9 mouse cellular contexts compared by ENCODE assay signal in the genomic region with DNA sequence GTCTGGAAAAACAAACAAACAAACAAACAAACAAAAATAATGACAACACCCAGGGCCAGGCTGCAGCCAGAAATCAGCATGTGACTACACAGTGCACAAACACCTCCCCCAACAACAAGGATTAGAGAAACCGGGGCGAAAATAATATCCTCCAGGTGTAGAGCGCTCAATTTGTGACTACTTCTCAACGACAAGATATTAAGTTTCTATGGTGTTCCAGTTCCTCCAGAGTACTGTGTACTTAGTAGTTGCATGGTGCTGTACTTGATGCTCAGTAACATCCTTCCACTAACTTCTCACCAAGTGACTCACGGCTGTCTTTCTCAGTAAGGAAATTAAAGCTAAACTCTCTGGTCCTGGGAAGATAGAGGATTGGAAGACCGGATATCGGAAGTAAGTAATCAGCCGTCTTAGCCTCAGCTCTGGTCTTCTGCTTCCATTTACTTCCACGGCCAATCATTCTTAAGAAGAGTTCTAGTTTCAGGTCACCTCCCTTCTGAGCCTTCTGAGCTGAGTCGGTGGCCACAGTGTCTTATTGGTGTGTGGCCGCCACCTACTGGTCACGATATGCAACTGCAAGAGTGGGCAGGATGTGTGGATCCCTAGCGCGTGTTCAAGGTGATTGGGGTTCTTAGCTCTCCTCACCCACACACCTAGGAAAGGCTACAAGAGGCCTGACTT. TPM values are rescaled to one million over a fixed set of nuclear protein-coding genes. Genes with fewer than 3 reads are reported as not detected.
A peak's percentile ranks its signal among the peaks of the same experiment; 100 is the strongest.
DNase-seq lines count a peak whose midpoint lies in the region; ATAC-seq and TF ChIP-seq lines count a peak whose summit lies in the region.
"Had no signal": no experiment of that assay in that cellular context is flagged by ENCODE, and none has a peak within 500 bp of the region (broad histone marks: within the 10 kb centered on the region; RNA-seq: fewer than 3 reads in every experiment).

No protein-coding gene starts in this region.

- H3K4me3 ChIP-seq in CH12.LX (replicated peaks in 1 of 3; ENCODE audit: low read depth in 2 of 3, low read length in 2 of 3, poor library complexity in 1 of 3), result no peak overlapping the region
- no peak overlapping the region for H3K4me3 ChIP-seq in forebrain, embryonic 11.5 days (ENCODE audit: low read depth, low read length)
- H3K4me3 ChIP-seq in heart, embryonic 16.5 days (ENCODE audit: low read length), result no peak overlapping the region
- H3K4me3 ChIP-seq in liver, embryonic 14.5 days (ENCODE audit: insufficient read depth in 1 of 2, low read depth in 2 of 2, low read length in 2 of 2), result no peak overlapping the region
- no peak overlapping the region for H3K4me3 ChIP-seq in neural tube, embryonic 11.5 days (ENCODE audit: low read depth, low read length)
- no peak overlapping the region for H3K4me3 ChIP-seq in stomach, embryonic 16.5 days (replicated peaks; ENCODE audit: low read length)

- no peak for TF ChIP-seq EP300 in CH12.LX (IDR thresholded peaks at IDR 0.05; ENCODE audit: low read length)
- TF ChIP-seq EP300 in liver, embryonic 14.5 days (IDR thresholded peaks at IDR 0.05; ENCODE audit: low read depth), result no peak

- DNase-seq in CH12.LX (ENCODE audit: extremely low read depth), result peak; percentile 87
- peak; percentile 66 for DNase-seq in c-Kit-positive CD71-positive TER-119-negative erythroid progenitor cells, embryonic 14.5 days (ENCODE audit: low read depth)
- DNase-seq in forebrain, embryonic 11.5 days (ENCODE audit: low spot score), result peak; percentile 84
- DNase-seq in kidney, postnatal 25 days, result peak; percentile 82 to 84
- peak; percentile 60 to 65 (median 61) for DNase-seq in liver, embryonic 14.5 days (ENCODE audit: low read depth in 3 of 3, low spot score in 3 of 3)
- DNase-seq in neural tube, embryonic 11.5 days (ENCODE audit: low spot score), result peak; percentile 76

- H3K9ac ChIP-seq in CH12.LX (ENCODE audit: insufficient read depth, low read depth), result 0 out of 2 replicates have a peak overlapping the region, but pooled peaks have one; percentile 20
- no peak overlapping the region for H3K9ac ChIP-seq in forebrain, embryonic 11.5 days (ENCODE audit: low read length)
- no peak overlapping the region for H3K9ac ChIP-seq in heart, embryonic 16.5 days (ENCODE audit: low read length)
- H3K9ac ChIP-seq in liver, embryonic 14.5 days (replicated peaks), result no peak overlapping the region
- no peak overlapping the region for H3K9ac ChIP-seq in neural tube, embryonic 11.5 days (ENCODE audit: low read length)
- no peak overlapping the region; the same call in 1 of the 2 replicates for H3K9ac ChIP-seq in stomach, embryonic 16.5 days (ENCODE audit: low read length)

- H3K27ac ChIP-seq in CH12.LX (ENCODE audit: insufficient read depth, low read depth), result no peak overlapping the region
- H3K27ac ChIP-seq in forebrain, embryonic 11.5 days (ENCODE audit: low read depth, low read length), result no peak overlapping the region
- H3K27ac ChIP-seq in heart, embryonic 16.5 days (ENCODE audit: low read length), result no peak overlapping the region
- H3K27ac ChIP-seq in liver, embryonic 14.5 days, result no peak overlapping the region
- no peak overlapping the region for H3K27ac ChIP-seq in neural tube, embryonic 11.5 days (ENCODE audit: low read depth, low read length)
- H3K27ac ChIP-seq in stomach, embryonic 16.5 days (ENCODE audit: low read length), result no peak overlapping the region
- H3K27ac ChIP-seq: macrophage had no signal

- in situ Hi-C loops in CH12.LX (cut with MboI; ENCODE audit: low pct_ligation_motif_present, low pct_unique_long_range_greater_than_20kb, low sequenced_read_pairs), result loop anchor here (5.0 to 10.0 kb wide), 2 partner anchors 63 to 151 kb away; partner anchors contain the start of gene Abcc4

- peaks cover 0 to 8% of the 10 kb centered on the region in 2 experiments; a peak in 2 of 4 replicates for H3K4me1 ChIP-seq in CH12.LX (ENCODE audit: control insufficient read depth in 1 of 2, insufficient read depth in 2 of 2)
- no peaks in the 10 kb centered on the region for H3K4me1 ChIP-seq in forebrain, embryonic 11.5 days (replicated peaks; ENCODE audit: control insufficient read depth, insufficient read depth, low read length)
- H3K4me1 ChIP-seq in heart, embryonic 16.5 days (ENCODE audit: control insufficient read depth, insufficient read depth, low read length), result no peaks in the 10 kb centered on the region
- H3K4me1 ChIP-seq in liver, embryonic 14.5 days (replicated peaks; ENCODE audit: control insufficient read depth in 2 of 2, insufficient read depth in 2 of 2, low read length in 1 of 2), result peaks cover 7 to 17% of the 10 kb centered on the region in 2 experiments
- H3K4me1 ChIP-seq in neural tube, embryonic 11.5 days (ENCODE audit: control insufficient read depth, insufficient read depth, low read length), result no peaks in the 10 kb centered on the region
- 0 out of 2 replicates have a peak, but pooled peaks cover 4% of the 10 kb centered on the region for H3K4me1 ChIP-seq in stomach, embryonic 16.5 days (ENCODE audit: control insufficient read depth, insufficient read depth, low read length)

- no peaks in the 10 kb centered on the region for H3K79me2 ChIP-seq in CH12.LX (replicated peaks; ENCODE audit: control insufficient read depth, extremely low read depth, insufficient read depth, poor library complexity, severe bottlenecking)

- no peaks in the 10 kb centered on the region for H3K27me3 ChIP-seq in CH12.LX (replicated peaks)
- H3K27me3 ChIP-seq in forebrain, embryonic 11.5 days (ENCODE audit: control insufficient read depth, insufficient read depth, low read length), result no peaks in the 10 kb centered on the region; the same call in 1 of the 2 replicates
- peaks cover 5% of the 10 kb centered on the region for H3K27me3 ChIP-seq in heart, embryonic 16.5 days (ENCODE audit: control insufficient read depth, insufficient read depth, low read length)
- no peaks in the 10 kb centered on the region; the same call in 1 of the 2 replicates for H3K27me3 ChIP-seq in liver, embryonic 14.5 days (ENCODE audit: control insufficient read depth, insufficient read depth, low read length)
- no peaks in the 10 kb centered on the region for H3K27me3 ChIP-seq in neural tube, embryonic 11.5 days (ENCODE audit: control insufficient read depth, insufficient read depth, low read length)
- H3K27me3 ChIP-seq in stomach, embryonic 16.5 days (ENCODE audit: control insufficient read depth, insufficient read depth, low read length), result no peaks in the 10 kb centered on the region; the same call in 1 of the 2 replicates

- dilution Hi-C loops in CH12.LX (cut with MboI; ENCODE audit: extremely low pct_ligation_motif_present, extremely low pct_unique_long_range_greater_than_20kb, low sequenced_read_pairs), result no loop called here

- TF ChIP-seq RAD21 in CH12.LX (IDR thresholded peaks at IDR 0.05; ENCODE audit: low read depth, low read length), result peak; percentile 99

- H3K36me3 ChIP-seq in CH12.LX (replicated peaks in 1 of 2; ENCODE audit: control insufficient read depth in 1 of 2, insufficient read depth in 1 of 2, low read length in 1 of 2), result no peaks in the 10 kb centered on the region
- H3K36me3 ChIP-seq in forebrain, embryonic 11.5 days (ENCODE audit: control insufficient read depth, insufficient read depth, low read length), result no peaks in the 10 kb centered on the region
- H3K36me3 ChIP-seq in heart, embryonic 16.5 days (ENCODE audit: control insufficient read depth, insufficient read depth), result no peaks in the 10 kb centered on the region
- H3K36me3 ChIP-seq in liver, embryonic 14.5 days (replicated peaks; ENCODE audit: control insufficient read depth, insufficient read depth, low read depth), result no peaks in the 10 kb centered on the region
- H3K36me3 ChIP-seq in neural tube, embryonic 11.5 days (ENCODE audit: control insufficient read depth, insufficient read depth, low read length), result no peaks in the 10 kb centered on the region
- no peaks in the 10 kb centered on the region for H3K36me3 ChIP-seq in stomach, embryonic 16.5 days (ENCODE audit: control insufficient read depth, insufficient read depth, low read length)

- ATAC-seq in forebrain, embryonic 11.5 days (replicated peaks; ENCODE audit: low FRiP score), result peak; percentile 78
- ATAC-seq in heart, embryonic 16.5 days (replicated peaks; ENCODE audit: extremely low read depth, insufficient read depth, low FRiP score), result peak; percentile 81
- peak; percentile 85 for ATAC-seq in liver, embryonic 14.5 days (ENCODE audit: insufficient read depth)
- peak; percentile 82; the same call in 1 of the 2 replicates for ATAC-seq in neural tube, embryonic 11.5 days (ENCODE audit: insufficient read depth, low FRiP score, low TSS enrichment)
- ATAC-seq in stomach, embryonic 16.5 days (ENCODE audit: insufficient read depth, low FRiP score), result peak; percentile 78; the same call in 1 of the 2 replicates

- H3K4me2 ChIP-seq in CH12.LX (ENCODE audit: insufficient read depth, low read depth, poor library complexity, severe bottlenecking), result peak overlapping the region; percentile 44; the same call in 1 of the 2 replicates
- H3K4me2 ChIP-seq in forebrain, embryonic 11.5 days (ENCODE audit: low read depth, low read length, severe bottlenecking), result no peak overlapping the region
- H3K4me2 ChIP-seq in heart, embryonic 16.5 days (ENCODE audit: low read depth, low read length), result no peak overlapping the region
- H3K4me2 ChIP-seq in liver, embryonic 14.5 days (ENCODE audit: low read depth), result peak overlapping the region; percentile 43
- H3K4me2 ChIP-seq in neural tube, embryonic 11.5 days (ENCODE audit: low read depth), result no peak overlapping the region
- H3K4me2 ChIP-seq in stomach, embryonic 16.5 days (ENCODE audit: low read depth, low read length), result peak overlapping the region; percentile 15; the same call in 1 of the 2 replicates

- no peaks in the 10 kb centered on the region for H3K9me3 ChIP-seq in CH12.LX (replicated peaks; ENCODE audit: low read length)
- no peaks in the 10 kb centered on the region for H3K9me3 ChIP-seq in forebrain, embryonic 11.5 days (ENCODE audit: control insufficient read depth, low read length)
- no peaks in the 10 kb centered on the region; the same call in 1 of the 2 replicates for H3K9me3 ChIP-seq in heart, embryonic 16.5 days (replicated peaks; ENCODE audit: control insufficient read depth, low read length)
- no peaks in the 10 kb centered on the region for H3K9me3 ChIP-seq in liver, embryonic 14.5 days (ENCODE audit: control insufficient read depth, low read length)
- H3K9me3 ChIP-seq in neural tube, embryonic 11.5 days (ENCODE audit: control insufficient read depth, low read length), result no peaks in the 10 kb centered on the region
- H3K9me3 ChIP-seq in stomach, embryonic 16.5 days (replicated peaks; ENCODE audit: control insufficient read depth, low read length), result no peaks in the 10 kb centered on the region

- TF ChIP-seq CTCF in CH12.LX (conservative IDR thresholded peaks at IDR 0.05 in 1 of 2, IDR thresholded peaks at IDR 0.05 in 1 of 2; ENCODE audit: low read depth in 2 of 2, low read length in 2 of 2), result peak; percentile 89 to 96
- peak; percentile 100 for TF ChIP-seq CTCF in liver, embryonic 14.5 days (IDR thresholded peaks at IDR 0.05; ENCODE audit: low read depth)

- WGBS in forebrain, embryonic 11.5 days, result 36% methylated on average over 14 of the region's 14 CpGs
- 33% methylated on average over 14 of the region's 14 CpGs for WGBS in heart, embryonic 16.5 days
- WGBS in liver, embryonic 14.5 days (ENCODE audit: insufficient replicate concordance), result 33% methylated on average over 14 of the region's 14 CpGs
- 38% methylated on average over 14 of the region's 14 CpGs for whole genome bisulfite sequencing in neural tube, embryonic 11.5 days
- 34% methylated on average over 14 of the region's 14 CpGs for WGBS in stomach, embryonic 16.5 days

- TF ChIP-seq POLR2A in CH12.LX (IDR thresholded peaks at IDR 0.05; ENCODE audit: low read depth, low read length), result no peak

RNA-seq across cellular contexts. Expression of gene Cldn10, which starts 19.9 kb away (rescaled TPM):
- total RNA-seq in CH12.LX (2012; rRNA removed) (not detected in 2 replicates), CH12.LX (2014; rRNA removed) (0.18 TPM in 1 of 2 replicates, not detected in the other)
- not detected in 2 replicates for polyA plus RNA-seq in CH12.LX (2012; ENCODE audit: insufficient read length, low read depth)
- 0.53 and 0.84 TPM in 2 replicates for polyA plus RNA-seq in forebrain, embryonic 11.5 days (2014; fragmentation: Nextera tagmentation; extraction: Ambion mirVana)
- polyA plus RNA-seq in heart, embryonic 16.5 days (2015; fragmentation: Nextera tagmentation; extraction: Ambion mirVana), result 2.2 and 6.8 TPM in 2 replicates
- polyA plus RNA-seq in liver, embryonic 14.5 days (2012; rRNA removed), result 0.05 and 0.06 TPM in 2 replicates
- polyA plus RNA-seq in liver, embryonic 14.5 days (2014; fragmentation: Nextera tagmentation; extraction: Ambion mirVana), result 0.45 and 0.51 TPM in 2 replicates
- 0.38 and 0.54 TPM in 2 replicates for polyA plus RNA-seq in neural tube, embryonic 11.5 days (2014; fragmentation: Nextera tagmentation; extraction: Ambion mirVana)
- 52.0 and 60.4 TPM in 2 replicates for polyA plus RNA-seq in stomach, embryonic 16.5 days (2015; fragmentation: Nextera tagmentation; extraction: Ambion mirVana)
- polyA plus RNA-seq: macrophage had no signal

Comparison
In these comparisons a context has a peak if more than half of its experiments do, and no peak if none do; other contexts are left out.
1. H3K4me2 ChIP-seq: peak in CH12.LX (single experiment), liver, embryonic 14.5 days (single experiment) and stomach, embryonic 16.5 days (single experiment); none in forebrain, embryonic 11.5 days (single experiment), heart, embryonic 16.5 days (single experiment) and neural tube, embryonic 11.5 days (single experiment).
2. Peak in every context shown above with its lines, with median percentiles within 50 percentile points of each other: DNase-seq and ATAC-seq.